Mouse (Mus musculus) hindbrain, embryonic 11.5 days (tissue): ENCODE measurements around the gene Spem2. TPM values are rescaled to one million over a fixed set of nuclear protein-coding genes. Genes with fewer than 3 reads are reported as not detected.

ENCODE experiments used
- ATAC-seq: fragments of 200-750 bp; cut with Nextera tagmentation; 2 replicates; pipeline ENCODE4 v1.8.0; 2017; ENCODE audit warnings: mild to moderate bottlenecking, moderate TSS enrichment, moderate library complexity; ENCODE audit not compliant: low FRiP score
- DNase-seq: peaks from one replicate; pipeline ENCODE4 v3.0.0-alpha.2; 2015; ENCODE audit warnings: low spot score
- H3K27ac ChIP-seq: fragments of 300-500 bp; sonication (generic); 2 replicates; pipeline ENCODE4 v1.5.1; 2014; ENCODE audit warnings: mild to moderate bottlenecking, low read depth, low read length
- H3K27me3 ChIP-seq: fragments of 300-500 bp; sonication (generic); 2 replicates; pipeline ENCODE4 v1.6.1; 2014; ENCODE audit warnings: mild to moderate bottlenecking, low read length, moderate library complexity, mixed read lengths; ENCODE audit not compliant: control insufficient read depth, insufficient read depth
- H3K36me3 ChIP-seq: fragments of 300-500 bp; sonication (generic); 2 replicates; pipeline ENCODE4 v1.6.1; 2014; ENCODE audit warnings: mild to moderate bottlenecking, low read length, moderate library complexity, mixed read lengths; ENCODE audit not compliant: control insufficient read depth, insufficient read depth
- H3K4me1 ChIP-seq: fragments of 300-500 bp; sonication (generic); replicated peaks from 2 replicates; pipeline ENCODE4 v1.6.1; 2014; ENCODE audit warnings: low read length, mixed read lengths; ENCODE audit not compliant: control insufficient read depth, insufficient read depth
- H3K4me2 ChIP-seq: fragments of 300-500 bp; sonication (generic); replicated peaks from 2 replicates; pipeline ENCODE4 v1.6.1; 2014; ENCODE audit warnings: mild to moderate bottlenecking, low read depth, low read length
- H3K4me3 ChIP-seq: fragments of 300-500 bp; sonication (generic); 2 replicates; pipeline ENCODE4 v1.5.1; 2014; ENCODE audit warnings: low read depth, low read length
- H3K9ac ChIP-seq: fragments of 300-500 bp; sonication (generic); 2 replicates; pipeline ENCODE4 v1.6.1; 2014; ENCODE audit warnings: low read depth, low read length
- H3K9me3 ChIP-seq: fragments of 300-500 bp; sonication (generic); 2 replicates; pipeline ENCODE4 v1.6.1; 2016; ENCODE audit warnings: low read length; ENCODE audit not compliant: control insufficient read depth
- WGBS: fragments of 180-500 bp; shearing (Covaris S2); extraction: QIAGEN DNeasy Blood & Tissue Kit; methylation state at CpG from one replicate; pipeline ENCODE4 v1.1.7; 2014; 5-methylcytosine and 5-hydroxymethylcytosine counted together
- polyA plus RNA-seq: library from polyadenylated mRNA; unstranded; fragments of >200 nt; fragmentation: Nextera tagmentation; extraction: Ambion mirVana; gene quantifications from 2 replicates; pipeline ENCODE4 v1.2.1, GENCODE M21; 2014

The Spem2 gene
- polyA plus RNA-seq, 1 experiment from 2014 or later = not detected

DNA sequence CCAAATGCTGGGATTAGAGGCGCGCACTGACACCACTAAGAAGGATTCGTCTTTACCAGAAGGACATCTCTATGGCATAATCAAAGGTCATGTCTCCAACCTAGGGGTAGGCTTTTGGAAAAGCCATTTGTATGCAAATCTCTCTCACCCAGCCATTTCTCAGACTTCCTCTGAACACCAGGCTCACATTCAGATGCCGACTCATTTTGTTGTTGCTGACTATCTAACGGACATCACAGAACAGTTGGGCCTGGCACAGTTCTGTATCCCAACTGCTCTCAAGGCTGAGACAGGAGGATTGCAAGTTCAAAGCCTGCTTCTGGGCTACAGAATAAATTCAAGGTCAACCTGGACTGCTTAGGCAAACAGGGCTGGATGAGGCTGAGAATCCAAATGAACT, 31.0 kb downstream of the Spem2 start:
- no peak for DNase-seq
- Histone ChIP-seq H3K27me3 (no peaks in the 10 kb centered on the region), H3K27ac (no peak overlapping the region), H3K4me1 (no peaks in the 10 kb centered on the region), H3K4me3 (no peak overlapping the region), H3K4me2 (no peak overlapping the region), H3K36me3 (no peaks in the 10 kb centered on the region), H3K9me3 (no peaks in the 10 kb centered on the region), H3K9ac (no peak overlapping the region)
- 82% methylated on average over 5 of the region's 5 CpGs for WGBS
- ATAC-seq = no peak

DNA sequence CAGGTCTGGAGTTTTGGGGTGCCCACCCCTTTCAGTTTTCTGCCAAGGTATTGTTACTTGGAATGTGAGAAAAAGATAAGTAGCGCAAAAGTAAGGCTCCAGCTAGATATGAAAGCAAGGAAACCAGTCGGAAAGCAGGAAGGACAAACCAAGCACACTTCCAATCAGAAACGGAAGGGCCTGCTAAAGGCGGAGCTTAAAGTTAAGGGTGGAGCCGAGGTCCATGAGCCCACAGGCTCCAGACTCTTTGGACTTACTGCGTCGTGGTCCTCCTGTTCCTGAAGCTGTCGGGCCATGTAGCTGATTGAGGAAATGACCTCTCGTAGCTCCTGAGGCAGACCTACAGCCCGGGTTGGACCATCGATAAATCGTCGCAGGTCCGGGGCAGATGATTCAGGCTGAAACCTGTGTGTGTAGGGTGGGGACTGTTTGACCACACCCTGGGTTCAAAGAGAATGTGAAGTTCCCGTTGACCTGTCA, 33.4 kb downstream of the Spem2 start:
- no peak for DNase-seq
- no peak overlapping the region for H3K4me2 ChIP-seq
- no peaks in the 10 kb centered on the region for H3K9me3 ChIP-seq
- no peak for ATAC-seq
- H3K9ac ChIP-seq = no peak overlapping the region
- 40% methylated on average over 15 of the region's 15 CpGs for WGBS
- H3K4me3 ChIP-seq = no peak overlapping the region
- H3K27me3 ChIP-seq = no peaks in the 10 kb centered on the region
- no peak overlapping the region for H3K27ac ChIP-seq
- H3K36me3 ChIP-seq = no peaks in the 10 kb centered on the region
- H3K4me1 ChIP-seq = no peaks in the 10 kb centered on the region

DNA sequence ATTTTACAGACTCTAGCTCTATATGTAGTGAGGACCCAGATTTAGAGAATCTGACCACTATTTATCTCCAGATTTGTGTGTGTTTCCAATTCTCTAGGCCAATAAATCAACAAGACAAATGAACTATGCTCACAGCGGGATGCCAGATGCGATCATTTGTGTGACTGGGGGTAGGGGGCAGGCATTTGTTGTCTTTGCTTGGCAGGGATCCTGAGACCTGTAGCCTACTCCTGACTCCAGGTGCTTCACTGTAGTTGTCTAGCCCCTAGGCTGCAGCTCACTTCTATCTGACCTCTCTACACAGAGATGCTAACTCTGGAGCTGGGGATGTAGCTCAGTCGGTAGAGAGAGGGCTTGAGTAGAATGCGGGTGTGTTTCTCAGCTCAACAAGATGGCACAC, 36.4 kb downstream of the Spem2 start:
- no peak for DNase-seq
- 31% methylated on average over 4 of the region's 4 CpGs for WGBS
- no peak for ATAC-seq
- H3K4me2 ChIP-seq = no peak overlapping the region
- no peaks in the 10 kb centered on the region for H3K4me1 ChIP-seq
- H3K9me3 ChIP-seq = no peaks in the 10 kb centered on the region
- H3K9ac ChIP-seq = no peak overlapping the region
- H3K27me3 ChIP-seq = peaks cover 6% of the 10 kb centered on the region; the same call in 1 of the 2 replicates
- no peak overlapping the region for H3K27ac ChIP-seq
- H3K4me3 ChIP-seq = no peak overlapping the region
- H3K36me3 ChIP-seq = no peaks in the 10 kb centered on the region

DNA sequence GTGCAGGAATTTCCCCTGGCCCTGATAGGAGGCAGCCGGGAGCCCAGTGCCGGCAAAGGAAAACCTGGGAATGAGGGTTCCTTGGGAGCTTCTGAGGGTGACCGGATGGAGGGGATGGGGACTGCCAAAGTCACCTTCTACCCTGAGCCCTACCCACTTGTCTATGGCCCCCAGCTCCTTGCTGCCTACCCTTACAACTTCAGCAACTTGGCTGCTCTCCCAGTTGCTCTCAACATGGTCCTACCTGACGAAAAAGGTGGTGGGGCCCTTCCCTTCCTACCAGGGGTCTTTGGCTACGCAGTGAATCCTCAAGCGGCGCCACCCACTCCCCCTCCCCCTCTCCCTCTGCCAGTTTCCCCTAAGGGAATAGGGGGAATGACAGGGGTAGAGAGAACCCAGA, 39.3 kb downstream of the Spem2 start:
- ATAC-seq (no peak), DNase-seq (no peak)
- no peaks in the 10 kb centered on the region for H3K36me3 ChIP-seq
- H3K4me1 ChIP-seq = no peaks in the 10 kb centered on the region
- no peak overlapping the region for H3K9ac ChIP-seq
- H3K27ac ChIP-seq = no peak overlapping the region
- no peaks in the 10 kb centered on the region for H3K9me3 ChIP-seq
- H3K27me3 ChIP-seq = peaks cover 6% of the 10 kb centered on the region; the same call in 1 of the 2 replicates
- no peak overlapping the region for H3K4me3 ChIP-seq
- H3K4me2 ChIP-seq = no peak overlapping the region
- WGBS = 50% methylated on average over 7 of the region's 7 CpGs

DNA sequence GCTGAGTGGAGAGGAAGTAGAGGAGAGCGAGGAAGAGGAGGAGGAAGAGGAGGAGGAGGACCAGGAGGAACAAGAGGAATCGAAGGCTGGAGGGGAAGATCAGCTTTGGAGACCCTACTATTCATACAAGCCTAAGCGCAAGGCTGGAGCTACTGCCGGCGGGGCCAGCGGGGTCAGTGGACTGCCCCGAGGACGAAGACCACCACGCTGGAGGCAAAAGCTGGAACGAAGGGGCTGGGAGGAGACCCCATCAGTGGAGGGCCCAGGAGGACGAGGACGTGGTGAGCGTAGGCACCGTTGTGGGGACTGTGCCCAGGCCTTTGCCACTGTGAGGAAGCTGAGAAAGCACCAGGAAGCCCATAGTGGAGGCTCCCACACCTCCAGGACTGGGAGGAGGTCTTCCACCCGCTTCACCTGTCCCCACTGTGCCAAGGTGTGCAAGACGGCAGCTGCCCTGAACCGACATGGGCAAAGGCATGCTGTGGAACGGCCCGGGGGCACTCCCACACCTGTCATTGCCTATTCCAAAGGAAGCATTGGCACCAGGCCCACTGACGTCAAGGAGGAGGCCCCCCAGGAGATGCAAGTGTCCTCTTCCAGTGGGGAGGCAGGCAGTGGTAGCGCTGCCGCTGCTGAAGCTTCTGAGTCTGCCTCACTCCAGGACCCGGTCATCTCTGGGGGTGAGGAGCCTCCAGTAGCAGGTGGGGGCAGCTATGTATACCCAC, 39.8 kb downstream of the Spem2 start:
- ATAC-seq = no peak
- no peaks in the 10 kb centered on the region for H3K9me3 ChIP-seq
- DNase-seq = no peak
- no peak overlapping the region for H3K9ac ChIP-seq
- peaks cover 6% of the 10 kb centered on the region; the same call in 1 of the 2 replicates for H3K27me3 ChIP-seq
- no peaks in the 10 kb centered on the region for H3K4me1 ChIP-seq
- no peak overlapping the region for H3K27ac ChIP-seq
- H3K36me3 ChIP-seq = no peaks in the 10 kb centered on the region
- no peak overlapping the region for H3K4me2 ChIP-seq
- H3K4me3 ChIP-seq = no peak overlapping the region
- 66% methylated on average over 23 of the region's 23 CpGs for WGBS

DNA sequence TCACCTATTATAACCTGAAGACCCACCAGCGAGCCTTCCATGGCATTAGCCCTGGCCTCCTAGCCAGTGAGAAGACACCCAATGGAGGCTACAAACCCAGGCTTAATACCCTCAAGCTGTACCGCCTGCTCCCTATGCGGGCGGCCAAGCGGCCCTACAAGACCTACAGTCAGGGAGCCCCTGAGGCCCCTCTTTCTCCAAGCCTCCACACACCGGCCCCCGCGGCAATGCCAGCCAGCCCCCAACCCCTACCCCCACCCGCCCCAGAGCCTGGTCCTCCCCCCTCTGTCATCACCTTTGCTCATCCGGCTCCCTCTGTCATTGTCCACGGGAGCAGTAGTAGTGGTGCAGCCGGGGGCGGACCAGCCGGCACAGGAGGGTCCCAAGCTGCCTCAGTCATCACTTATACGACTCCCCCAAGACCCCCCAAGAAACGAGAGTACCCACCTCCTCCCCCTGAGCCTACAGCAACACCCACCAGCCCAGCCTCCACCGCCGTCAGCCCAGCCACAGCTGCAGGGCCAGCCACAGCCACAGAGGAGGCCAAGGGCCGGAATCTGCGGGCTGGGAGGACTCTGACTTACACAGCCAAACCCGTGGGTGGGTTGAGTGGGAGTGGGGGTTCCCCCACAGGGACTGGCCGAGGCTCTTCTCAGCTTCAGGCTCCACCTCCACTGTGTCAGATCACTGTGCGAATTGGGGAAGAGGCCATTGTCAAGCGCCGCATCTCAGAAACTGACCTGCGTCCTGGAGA, 40.6 kb downstream of the Spem2 start:
- ATAC-seq = no peak
- 65% methylated on average over 25 of the region's 26 CpGs for WGBS

DNA sequence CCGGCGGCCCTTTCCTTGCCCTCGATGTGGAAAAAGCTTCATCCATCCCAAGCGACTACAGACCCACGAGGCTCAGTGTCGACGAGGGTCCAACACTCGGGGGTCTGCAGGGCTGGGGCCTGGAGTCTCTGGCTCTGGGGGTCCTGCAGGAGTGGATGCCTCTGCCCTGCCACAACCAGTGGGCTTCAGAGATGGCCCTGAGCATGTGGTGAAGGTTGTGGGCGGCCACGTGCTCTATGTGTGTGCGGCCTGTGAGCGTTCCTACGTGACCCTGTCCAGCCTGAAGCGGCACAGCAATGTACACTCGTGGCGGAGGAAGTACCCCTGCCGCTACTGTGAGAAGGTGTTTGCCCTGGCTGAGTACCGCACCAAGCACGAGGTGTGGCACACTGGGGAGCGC, 41.8 kb downstream of the Spem2 start:
- 82% methylated on average over 20 of the region's 20 CpGs for WGBS
- Histone ChIP-seq H3K9me3 (no peaks in the 10 kb centered on the region), H3K4me3 (no peak overlapping the region), H3K36me3 (no peaks in the 10 kb centered on the region), H3K9ac (no peak overlapping the region), H3K4me1 (no peaks in the 10 kb centered on the region), H3K27ac (no peak overlapping the region), H3K4me2 (no peak overlapping the region), H3K27me3 (peaks cover 6% of the 10 kb centered on the region; the same call in 1 of the 2 replicates)
- DNase-seq (no peak), ATAC-seq (no peak)

More for the DNA sequence above, 40.6 kb downstream of the Spem2 start:
- Histone ChIP-seq H3K4me3 (no peak overlapping the region), H3K9ac (no peak overlapping the region), H3K9me3 (no peaks in the 10 kb centered on the region), H3K27ac (no peak overlapping the region), H3K4me1 (no peaks in the 10 kb centered on the region), H3K4me2 (no peak overlapping the region), H3K27me3 (peaks cover 6% of the 10 kb centered on the region; the same call in 1 of the 2 replicates), H3K36me3 (no peaks in the 10 kb centered on the region)
- DNase-seq = no peak

DNA sequence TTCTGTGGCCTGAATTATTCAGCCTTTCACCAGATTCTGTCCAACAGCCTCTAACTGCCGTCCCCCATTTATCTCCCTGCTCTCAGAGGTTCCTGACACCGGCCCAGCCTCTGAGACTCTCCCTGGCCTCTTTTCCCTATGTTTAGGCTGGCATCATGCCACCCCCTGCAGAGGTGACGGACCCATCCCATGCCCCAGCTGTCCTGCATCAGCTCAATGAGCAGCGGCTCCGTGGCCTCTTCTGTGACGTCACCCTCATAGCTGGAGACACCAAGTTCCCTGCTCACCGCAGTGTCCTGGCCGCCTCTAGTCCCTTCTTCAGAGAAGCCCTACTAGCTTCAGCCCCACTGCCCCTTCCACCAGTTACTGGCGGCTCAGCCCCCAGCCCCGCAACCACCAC, 42.5 kb downstream of the Spem2 start:
- Histone ChIP-seq H3K4me1 (no peaks in the 10 kb centered on the region), H3K4me3 (no peak overlapping the region), H3K36me3 (no peaks in the 10 kb centered on the region), H3K9me3 (no peaks in the 10 kb centered on the region), H3K27me3 (peaks cover 6% of the 10 kb centered on the region; the same call in 1 of the 2 replicates), H3K4me2 (no peak overlapping the region), H3K9ac (no peak overlapping the region), H3K27ac (no peak overlapping the region)
- no peak for ATAC-seq
- DNase-seq = no peak
- WGBS = 64% methylated on average over 10 of the region's 10 CpGs
